Mouse (Mus musculus): ENCODE measurements at regions not wholly inside any gene's neighbourhood (a gene's known extent, or its start where the extent isn't known, plus 50 kb on each side); places are given as distances from the start of the nearest gene placed in this dataset.
A peak's percentile ranks its signal among the peaks of the same experiment; 100 is the strongest.

- no peak overlapping the region for H3K4me3 ChIP-seq (ENCODE audit: low read length)
- H3K9ac ChIP-seq (replicated peaks; ENCODE audit: low read length), result no peak overlapping the region
- ATAC-seq, result no peak
- H3K4me1 ChIP-seq (ENCODE audit: insufficient read depth, low read length), result no peaks in the 10 kb centered on the region
- TF ChIP-seq CTCF (IDR thresholded peaks at IDR 0.05; ENCODE audit: low read depth), result no peak
- H3K27me3 ChIP-seq (ENCODE audit: insufficient read depth, low read length), result no peaks in the 10 kb centered on the region
- no peaks in the 10 kb centered on the region for H3K36me3 ChIP-seq (ENCODE audit: insufficient read depth, low read length)
- H3K4me2 ChIP-seq (ENCODE audit: low read depth, low read length), result no peak overlapping the region
- DNase-seq (ENCODE audit: low spot score), result no peak
- H3K9me3 ChIP-seq (ENCODE audit: low read length), result no peaks in the 10 kb centered on the region
- H3K27ac ChIP-seq, result no peak overlapping the region
Measured at GRCm38 (mm10) chr10:101269371-101269770, 411.9 kb upstream of the Mgat4c start.

GRCm38 (mm10) chr10:101271459-101272299 lies 409.6 kb upstream of the Mgat4c start:
- no peak for DNase-seq (ENCODE audit: low spot score)
- ATAC-seq, result no peak

GRCm38 (mm10) chr10:101288082-101288481 lies 393.2 kb upstream of the Mgat4c start:
- H3K4me3 ChIP-seq (ENCODE audit: low read length), result no peak overlapping the region
- no peaks in the 10 kb centered on the region for H3K27me3 ChIP-seq (ENCODE audit: insufficient read depth, low read length)
- no peak overlapping the region for H3K9ac ChIP-seq (replicated peaks; ENCODE audit: low read length)
- ATAC-seq (no peak), DNase-seq (ENCODE audit: low spot score) (peak; percentile 2)
- H3K9me3 ChIP-seq (ENCODE audit: low read length), result no peaks in the 10 kb centered on the region
- H3K27ac ChIP-seq, result no peak overlapping the region
- H3K4me2 ChIP-seq (ENCODE audit: low read depth, low read length), result no peak overlapping the region
- no peak for TF ChIP-seq CTCF (IDR thresholded peaks at IDR 0.05; ENCODE audit: low read depth)
- WGBS, result 89% methylated on average over 2 of the region's 2 CpGs
- H3K36me3 ChIP-seq (ENCODE audit: insufficient read depth, low read length), result no peaks in the 10 kb centered on the region
- no peaks in the 10 kb centered on the region for H3K4me1 ChIP-seq (ENCODE audit: insufficient read depth, low read length)

More at GRCm38 (mm10) chr10:101271459-101272299, 409.6 kb upstream of the Mgat4c start:
- Histone ChIP-seq H3K27ac (no peak overlapping the region), H3K9me3 (ENCODE audit: low read length) (no peaks in the 10 kb centered on the region), H3K36me3 (ENCODE audit: insufficient read depth, low read length) (no peaks in the 10 kb centered on the region), H3K4me1 (ENCODE audit: insufficient read depth, low read length) (no peaks in the 10 kb centered on the region), H3K27me3 (ENCODE audit: insufficient read depth, low read length) (no peaks in the 10 kb centered on the region), H3K4me2 (ENCODE audit: low read depth, low read length) (no peak overlapping the region), H3K9ac (replicated peaks; ENCODE audit: low read length) (no peak overlapping the region), H3K4me3 (ENCODE audit: low read length) (no peak overlapping the region)
- TF ChIP-seq CTCF (IDR thresholded peaks at IDR 0.05; ENCODE audit: low read depth), result no peak
- WGBS, result 82% methylated on average over 3 of the region's 3 CpGs

GRCm38 (mm10) chr10:101302138-101302780 lies 379.0 kb upstream of the Mgat4c start:
- H3K4me1 ChIP-seq (ENCODE audit: insufficient read depth, low read length), result no peaks in the 10 kb centered on the region
- no peak overlapping the region for H3K9ac ChIP-seq (replicated peaks; ENCODE audit: low read length)
- no peaks in the 10 kb centered on the region for H3K36me3 ChIP-seq (ENCODE audit: insufficient read depth, low read length)
- WGBS, result 57% methylated on average over 2 of the region's 2 CpGs
- ATAC-seq, result no peak
- no peak for TF ChIP-seq CTCF (IDR thresholded peaks at IDR 0.05; ENCODE audit: low read depth)
- H3K4me3 ChIP-seq (ENCODE audit: low read length), result no peak overlapping the region
- no peak overlapping the region for H3K4me2 ChIP-seq (ENCODE audit: low read depth, low read length)
- H3K9me3 ChIP-seq (ENCODE audit: low read length), result no peaks in the 10 kb centered on the region
- DNase-seq (ENCODE audit: low spot score), result no peak
- no peaks in the 10 kb centered on the region for H3K27me3 ChIP-seq (ENCODE audit: insufficient read depth, low read length)
- H3K27ac ChIP-seq, result no peak overlapping the region

GRCm38 (mm10) chr10:101304075-101304474 lies 377.2 kb upstream of the Mgat4c start:
- Histone ChIP-seq H3K27ac (no peak overlapping the region), H3K27me3 (ENCODE audit: insufficient read depth, low read length) (no peaks in the 10 kb centered on the region), H3K9me3 (ENCODE audit: low read length) (no peaks in the 10 kb centered on the region), H3K9ac (replicated peaks; ENCODE audit: low read length) (no peak overlapping the region), H3K4me3 (ENCODE audit: low read length) (no peak overlapping the region), H3K4me2 (ENCODE audit: low read depth, low read length) (no peak overlapping the region), H3K4me1 (ENCODE audit: insufficient read depth, low read length) (no peaks in the 10 kb centered on the region), H3K36me3 (ENCODE audit: insufficient read depth, low read length) (no peaks in the 10 kb centered on the region)
- no peak for TF ChIP-seq CTCF (IDR thresholded peaks at IDR 0.05; ENCODE audit: low read depth)
- no peak for ATAC-seq
- DNase-seq (ENCODE audit: low spot score), result no peak

- no peak for TF ChIP-seq CTCF (IDR thresholded peaks at IDR 0.05; ENCODE audit: low read depth)
- no peak overlapping the region for H3K4me3 ChIP-seq (ENCODE audit: low read length)
- H3K27me3 ChIP-seq (ENCODE audit: insufficient read depth, low read length), result no peaks in the 10 kb centered on the region
- no peak overlapping the region for H3K27ac ChIP-seq
- DNase-seq (ENCODE audit: low spot score) (peak; percentile 57), ATAC-seq (peak; percentile 72)
- 44% methylated on average over 3 of the region's 3 CpGs for WGBS
- no peak overlapping the region for H3K4me2 ChIP-seq (ENCODE audit: low read depth, low read length)
- no peaks in the 10 kb centered on the region for H3K9me3 ChIP-seq (ENCODE audit: low read length)
- H3K36me3 ChIP-seq (ENCODE audit: insufficient read depth, low read length), result no peaks in the 10 kb centered on the region
- no peak overlapping the region for H3K9ac ChIP-seq (replicated peaks; ENCODE audit: low read length)
- H3K4me1 ChIP-seq (ENCODE audit: insufficient read depth, low read length), result no peaks in the 10 kb centered on the region
Measured at GRCm38 (mm10) chr10:101316659-101317338, 364.5 kb upstream of the Mgat4c start.
